Mouse (Mus musculus): ENCODE data around the gene Dtx2. TPM values are rescaled to one million over a fixed set of nuclear protein-coding genes. Genes with fewer than 3 reads are reported as not detected.
"Not testable (repeated sequence)": the region's sequence is repeated elsewhere in the genome, so short reads cannot be mapped to it uniquely, and the experiment has no call there.

The Dtx2 gene
- polyA plus RNA-seq, 1 experiment: not detected

GRCm38 (mm10) chr5:136044865-136045264, 50.3 kb downstream of the Dtx2 start:
- Histone ChIP-seq H3K4me1 (ENCODE audit: control insufficient read depth, insufficient read depth, low read length) (no peaks in the 10 kb centered on the region), H3K4me3 (ENCODE audit: insufficient read depth, low read depth, low read length) (no peak overlapping the region), H3K27ac (ENCODE audit: insufficient read depth, low read depth, low read length) (no peak overlapping the region)
- WGBS: 76% methylated on average over 13 of the region's 13 CpGs
- TF ChIP-seq CTCF (IDR thresholded peaks at IDR 0.05; ENCODE audit: insufficient read depth, low read depth, low read length) (no peak), POLR2A (IDR thresholded peaks at IDR 0.05; ENCODE audit: insufficient read depth, low read depth, low read length) (no peak)

GRCm38 (mm10) chr5:136045408-136045807, 50.8 kb downstream of the Dtx2 start:
- no peak overlapping the region for H3K27ac ChIP-seq (ENCODE audit: insufficient read depth, low read depth, low read length)
- 49% methylated on average over 9 of the region's 9 CpGs for WGBS
- H3K4me1 ChIP-seq (ENCODE audit: control insufficient read depth, insufficient read depth, low read length): no peaks in the 10 kb centered on the region
- H3K4me3 ChIP-seq (ENCODE audit: insufficient read depth, low read depth, low read length): no peak overlapping the region
- TF ChIP-seq CTCF (IDR thresholded peaks at IDR 0.05; ENCODE audit: insufficient read depth, low read depth, low read length) (no peak), POLR2A (IDR thresholded peaks at IDR 0.05; ENCODE audit: insufficient read depth, low read depth, low read length) (no peak)

- no peak for TF ChIP-seq POLR2A (IDR thresholded peaks at IDR 0.05; ENCODE audit: insufficient read depth, low read depth, low read length)
- TF ChIP-seq CTCF (IDR thresholded peaks at IDR 0.05; ENCODE audit: insufficient read depth, low read depth, low read length): peak; percentile 76; the same call in 1 of the 2 replicates
- WGBS: 3% methylated on average over 10 of the region's 10 CpGs
These were observed 51.4 kb downstream of the Dtx2 start for GRCm38 (mm10) chr5:136045987-136046386.

GRCm38 (mm10) chr5:136048541-136048940, 53.9 kb downstream of the Dtx2 start:
- peaks cover 11% of the 10 kb centered on the region for H3K4me1 ChIP-seq (ENCODE audit: control insufficient read depth, insufficient read depth, low read length)
- H3K4me3 ChIP-seq (ENCODE audit: insufficient read depth, low read depth, low read length); H3K27ac ChIP-seq (ENCODE audit: insufficient read depth, low read depth, low read length): not testable (repeated sequence)

More at GRCm38 (mm10) chr5:136045987-136046386, 51.4 kb downstream of the Dtx2 start:
- no peak overlapping the region for H3K4me3 ChIP-seq (ENCODE audit: insufficient read depth, low read depth, low read length)
- H3K27ac ChIP-seq (ENCODE audit: insufficient read depth, low read depth, low read length): no peak overlapping the region
- no peaks in the 10 kb centered on the region for H3K4me1 ChIP-seq (ENCODE audit: control insufficient read depth, insufficient read depth, low read length)

- WGBS: 75% methylated on average over 6 of the region's 6 CpGs
- TF ChIP-seq POLR2A (IDR thresholded peaks at IDR 0.05; ENCODE audit: insufficient read depth, low read depth, low read length): no peak
- TF ChIP-seq CTCF (IDR thresholded peaks at IDR 0.05; ENCODE audit: insufficient read depth, low read depth, low read length): no peak
These were observed 55.3 kb downstream of the Dtx2 start for GRCm38 (mm10) chr5:136049926-136050325.

GRCm38 (mm10) chr5:136051231-136052085, 56.9 kb downstream of the Dtx2 start:
- WGBS: 32% methylated on average over 10 of the region's 10 CpGs
- TF ChIP-seq CTCF (IDR thresholded peaks at IDR 0.05; ENCODE audit: insufficient read depth, low read depth, low read length) (no peak), POLR2A (IDR thresholded peaks at IDR 0.05; ENCODE audit: insufficient read depth, low read depth, low read length) (no peak)
- Histone ChIP-seq H3K4me1 (ENCODE audit: control insufficient read depth, insufficient read depth, low read length) (peaks cover 11% of the 10 kb centered on the region), H3K27ac (ENCODE audit: insufficient read depth, low read depth, low read length) (no peak overlapping the region), H3K4me3 (ENCODE audit: insufficient read depth, low read depth, low read length) (no peak overlapping the region)

More at GRCm38 (mm10) chr5:136049926-136050325, 55.3 kb downstream of the Dtx2 start:
- no peak overlapping the region for H3K27ac ChIP-seq (ENCODE audit: insufficient read depth, low read depth, low read length)
- H3K4me1 ChIP-seq (ENCODE audit: control insufficient read depth, insufficient read depth, low read length): peaks cover 11% of the 10 kb centered on the region
- H3K4me3 ChIP-seq (ENCODE audit: insufficient read depth, low read depth, low read length): no peak overlapping the region

- 81% methylated on average over 8 of the region's 8 CpGs for WGBS
These were observed 58.5 kb downstream of the Dtx2 start for GRCm38 (mm10) chr5:136052861-136053655.

GRCm38 (mm10) chr5:136054301-136055077, 59.9 kb downstream of the Dtx2 start, which contains the start of gene Upk3bl:
TSS of gene Upk3bl (plus strand) at chr5:136054492.
- 88% methylated on average over 11 of the region's 11 CpGs for WGBS
- TF ChIP-seq CTCF (IDR thresholded peaks at IDR 0.05; ENCODE audit: insufficient read depth, low read depth, low read length) (no peak), POLR2A (IDR thresholded peaks at IDR 0.05; ENCODE audit: insufficient read depth, low read depth, low read length) (no peak)
- Histone ChIP-seq H3K27ac (ENCODE audit: insufficient read depth, low read depth, low read length) (no peak within 1 kb of the TSS), H3K4me1 (ENCODE audit: control insufficient read depth, insufficient read depth, low read length) (peaks cover 11% of the 10 kb centered on the region), H3K4me3 (ENCODE audit: insufficient read depth, low read depth, low read length) (no peak within 1 kb of the TSS)

More at GRCm38 (mm10) chr5:136052861-136053655, 58.5 kb downstream of the Dtx2 start:
- no peak for TF ChIP-seq CTCF (IDR thresholded peaks at IDR 0.05; ENCODE audit: insufficient read depth, low read depth, low read length)
- no peak for TF ChIP-seq POLR2A (IDR thresholded peaks at IDR 0.05; ENCODE audit: insufficient read depth, low read depth, low read length)
- H3K4me1 ChIP-seq (ENCODE audit: control insufficient read depth, insufficient read depth, low read length): peaks cover 11% of the 10 kb centered on the region
- H3K4me3 ChIP-seq (ENCODE audit: insufficient read depth, low read depth, low read length): no peak overlapping the region
- H3K27ac ChIP-seq (ENCODE audit: insufficient read depth, low read depth, low read length): no peak overlapping the region

Measured in olfactory bulb, adult 2 months (tissue).